Mouse (Mus musculus): ENCODE results near the gene Nf1. TPM values are rescaled to one million over a fixed set of nuclear protein-coding genes. Genes with fewer than 3 reads are reported as not detected.

Gene Nf1
- polyA plus RNA-seq, 1 experiment from 2014 or later: 9.3 TPM

DNA sequence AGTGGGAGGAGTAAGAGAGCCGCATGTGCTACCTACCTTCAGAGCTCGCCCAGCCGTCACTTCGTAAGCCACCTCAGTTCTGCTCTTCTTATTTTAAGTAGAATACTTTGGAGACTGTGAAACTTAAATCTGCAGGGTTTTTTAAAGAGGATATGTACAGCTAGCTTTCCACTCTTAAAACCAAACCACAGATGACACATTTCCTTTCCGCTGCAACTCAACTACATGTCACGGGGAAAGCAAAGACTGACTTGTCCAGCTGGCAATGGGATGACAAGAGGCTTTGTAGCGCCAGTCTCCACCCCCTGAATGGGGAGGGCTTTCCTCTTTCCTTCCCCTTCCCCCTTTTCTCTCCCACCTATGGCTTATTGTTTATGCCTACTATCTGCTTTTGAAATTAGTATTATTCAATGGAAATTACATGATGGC lies 190.9 kb downstream of the Nf1 start, which contains the start of the genes Evi2 and Evi2a:
Gene Evi2 (minus strand): TSS at position 257 of the 429 bp plus-strand sequence.
Gene Evi2a (minus strand): TSS at position 277 of the 429 bp plus-strand sequence.
- Histone ChIP-seq H3K27ac (no peak within 1 kb of the TSS), H3K36me3 (0 out of 2 replicates have a peak, but pooled peaks cover 13% of the 10 kb centered on the region), H3K4me1 (no peaks in the 10 kb centered on the region), H3K4me2 (replicated peaks) (no peak within 1 kb of the TSS), H3K9ac (no peak within 1 kb of the TSS), H3K9me3 (no peaks in the 10 kb centered on the region), H3K4me3 (no peak within 1 kb of the TSS), H3K27me3 (no peaks in the 10 kb centered on the region)
- ATAC-seq (ENCODE audit: insufficient number of reproducible peaks, insufficient read depth, low FRiP score, low TSS enrichment): no peak
- 86% methylated on average over 7 of the region's 7 CpGs for WGBS

DNA sequence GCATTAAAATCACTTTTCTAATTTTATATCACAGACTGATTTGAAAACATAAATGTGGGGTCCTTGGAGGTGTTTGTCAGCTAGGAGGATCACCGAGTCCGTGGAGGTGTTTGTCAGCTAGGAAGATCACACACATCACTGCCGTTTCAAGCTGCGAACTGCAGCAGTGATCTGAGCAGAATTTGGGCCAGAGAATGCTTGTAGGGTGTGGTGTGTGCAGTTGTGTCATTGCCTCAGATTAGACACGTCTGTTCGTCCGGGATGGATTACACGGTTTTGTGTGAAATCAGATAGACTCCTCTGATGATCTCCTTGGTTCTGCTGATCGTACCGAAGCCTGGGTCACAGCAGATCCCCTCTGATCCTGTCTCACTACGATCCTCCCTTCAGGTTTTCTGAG lies 191.3 kb downstream of the Nf1 start:
- Histone ChIP-seq H3K4me3 (no peak overlapping the region), H3K27me3 (no peaks in the 10 kb centered on the region), H3K9me3 (no peaks in the 10 kb centered on the region), H3K36me3 (0 out of 2 replicates have a peak, but pooled peaks cover 13% of the 10 kb centered on the region), H3K4me2 (replicated peaks) (no peak overlapping the region), H3K27ac (no peak overlapping the region), H3K4me1 (no peaks in the 10 kb centered on the region), H3K9ac (no peak overlapping the region)
- no peak for ATAC-seq (ENCODE audit: insufficient number of reproducible peaks, insufficient read depth, low FRiP score, low TSS enrichment)
- WGBS: 89% methylated on average over 11 of the region's 11 CpGs

DNA sequence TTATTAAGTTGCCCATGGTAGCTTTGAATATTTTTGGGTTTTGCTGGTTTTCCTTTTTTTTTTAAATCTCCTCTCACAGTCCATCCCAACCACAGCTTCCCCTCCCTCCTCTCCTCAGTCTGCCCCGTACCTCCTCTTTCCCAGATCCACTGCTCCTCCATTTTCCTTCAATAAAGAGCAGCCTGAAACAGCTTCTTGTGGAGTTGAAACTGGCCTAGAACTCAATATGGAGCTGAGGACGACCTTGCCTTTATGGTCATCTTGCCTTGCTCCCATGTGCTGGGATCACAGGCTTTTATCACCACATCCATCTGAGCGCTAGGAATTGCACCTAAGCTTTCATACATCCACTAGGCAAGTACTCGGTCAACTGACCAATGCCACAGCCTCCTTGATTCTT lies 192.0 kb downstream of the Nf1 start:
- no peak overlapping the region for H3K4me3 ChIP-seq
- peaks cover 15% of the 10 kb centered on the region; the same call in 1 of the 2 replicates for H3K36me3 ChIP-seq
- ATAC-seq (ENCODE audit: insufficient number of reproducible peaks, insufficient read depth, low FRiP score, low TSS enrichment): no peak
- H3K27me3 ChIP-seq: no peaks in the 10 kb centered on the region
- WGBS: 91% methylated on average over 4 of the region's 4 CpGs
- no peak overlapping the region for H3K9ac ChIP-seq
- no peaks in the 10 kb centered on the region for H3K9me3 ChIP-seq
- H3K27ac ChIP-seq: no peak overlapping the region
- no peaks in the 10 kb centered on the region for H3K4me1 ChIP-seq
- no peak overlapping the region for H3K4me2 ChIP-seq (replicated peaks)

DNA sequence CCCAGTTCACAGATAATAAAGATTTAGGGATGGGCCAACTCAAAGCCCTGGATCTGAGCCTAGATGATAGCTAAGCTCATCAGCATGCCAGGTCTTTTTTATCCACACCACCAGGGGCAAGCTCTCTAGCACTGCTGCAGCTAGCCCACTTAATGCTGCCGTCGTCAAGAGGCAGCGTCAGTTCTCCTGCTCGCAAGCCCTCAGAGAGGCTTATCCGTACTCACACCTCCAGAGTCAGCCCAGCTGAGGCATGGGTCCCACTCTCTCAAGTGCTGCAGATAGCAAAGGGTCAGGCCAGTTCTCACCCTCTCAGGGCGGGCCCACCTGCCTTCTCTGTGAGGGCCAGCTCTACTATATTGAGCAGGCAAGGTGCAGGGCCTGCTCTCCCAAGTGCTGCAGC lies 193.8 kb downstream of the Nf1 start:
- Histone ChIP-seq H3K4me3 (no peak overlapping the region), H3K4me1 (no peaks in the 10 kb centered on the region), H3K27ac (no peak overlapping the region), H3K9ac (no peak overlapping the region), H3K9me3 (no peaks in the 10 kb centered on the region), H3K36me3 (peaks cover 26% of the 10 kb centered on the region), H3K4me2 (replicated peaks) (no peak overlapping the region), H3K27me3 (no peaks in the 10 kb centered on the region)
- WGBS: 92% methylated on average over 6 of the region's 6 CpGs
- ATAC-seq (ENCODE audit: insufficient number of reproducible peaks, insufficient read depth, low FRiP score, low TSS enrichment): no peak

DNA sequence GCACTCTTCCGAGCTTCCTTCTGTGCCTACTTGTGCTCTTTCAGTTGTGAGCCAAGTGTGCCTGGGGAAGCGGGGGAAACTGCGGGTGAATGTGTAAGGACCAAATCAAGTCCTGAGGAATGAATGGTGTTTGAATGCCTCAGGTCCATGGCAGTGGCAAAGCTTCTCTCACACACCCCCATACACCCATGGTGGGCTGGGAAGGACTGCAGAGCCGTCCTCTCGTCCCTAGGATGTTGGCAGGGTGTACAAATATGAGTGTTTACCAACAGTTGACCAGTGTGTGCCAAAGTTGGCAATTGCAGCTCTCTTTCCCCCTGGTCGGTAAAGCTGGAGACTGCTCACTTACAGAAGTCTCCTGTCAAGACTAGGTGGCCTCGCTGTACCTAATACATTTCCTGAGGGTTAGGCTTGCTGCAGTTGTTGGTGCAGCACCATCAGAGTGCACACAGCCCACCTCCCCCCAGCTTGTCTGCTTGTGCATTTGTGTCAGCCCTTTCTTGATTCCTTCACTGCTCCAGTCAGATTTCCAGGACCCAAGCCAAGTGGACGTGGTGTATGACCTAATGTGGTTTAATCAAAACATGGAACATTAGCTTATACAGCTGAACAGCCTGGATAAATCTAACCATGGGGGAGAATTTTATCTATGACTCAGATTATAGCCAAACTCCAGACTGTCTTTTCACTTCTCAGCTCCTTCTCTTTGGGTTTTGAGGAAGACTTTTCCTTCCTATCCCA lies 194.6 kb downstream of the Nf1 start:
- ATAC-seq (ENCODE audit: insufficient number of reproducible peaks, insufficient read depth, low FRiP score, low TSS enrichment): no peak
- H3K36me3 ChIP-seq: peaks cover 25% of the 10 kb centered on the region

DNA sequence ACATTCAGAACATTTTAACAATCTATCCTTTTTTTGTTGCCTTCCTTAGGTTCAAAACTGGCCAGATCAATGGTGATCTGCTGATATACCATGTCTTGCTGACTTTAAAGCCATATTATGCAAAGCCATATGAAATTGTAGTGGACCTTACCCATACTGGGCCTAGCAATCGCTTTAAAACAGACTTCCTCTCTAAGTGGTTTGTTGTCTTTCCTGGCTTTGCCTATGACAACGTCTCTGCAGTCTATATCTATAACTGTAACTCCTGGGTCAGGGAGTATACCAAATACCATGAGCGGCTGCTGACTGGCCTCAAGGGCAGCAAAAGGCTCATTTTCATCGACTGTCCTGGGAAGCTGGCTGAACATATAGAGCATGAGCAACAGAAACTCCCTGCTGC lies 196.1 kb downstream of the Nf1 start:
- WGBS: 90% methylated on average over 4 of the region's 4 CpGs
- Histone ChIP-seq H3K4me3 (no peak overlapping the region), H3K27me3 (no peaks in the 10 kb centered on the region), H3K4me1 (no peaks in the 10 kb centered on the region), H3K27ac (no peak overlapping the region), H3K9ac (no peak overlapping the region), H3K36me3 (peaks cover 32% of the 10 kb centered on the region), H3K9me3 (no peaks in the 10 kb centered on the region), H3K4me2 (replicated peaks) (no peak overlapping the region)
- no peak for ATAC-seq (ENCODE audit: insufficient number of reproducible peaks, insufficient read depth, low FRiP score, low TSS enrichment)

More for the DNA sequence above, 194.6 kb downstream of the Nf1 start:
- H3K27me3 ChIP-seq: no peaks in the 10 kb centered on the region
- H3K27ac ChIP-seq: no peak overlapping the region
- WGBS: 84% methylated on average over 8 of the region's 8 CpGs
- no peaks in the 10 kb centered on the region for H3K9me3 ChIP-seq
- H3K9ac ChIP-seq: no peak overlapping the region
- no peak overlapping the region for H3K4me2 ChIP-seq (replicated peaks)
- H3K4me3 ChIP-seq: no peak overlapping the region
- H3K4me1 ChIP-seq: no peaks in the 10 kb centered on the region

DNA sequence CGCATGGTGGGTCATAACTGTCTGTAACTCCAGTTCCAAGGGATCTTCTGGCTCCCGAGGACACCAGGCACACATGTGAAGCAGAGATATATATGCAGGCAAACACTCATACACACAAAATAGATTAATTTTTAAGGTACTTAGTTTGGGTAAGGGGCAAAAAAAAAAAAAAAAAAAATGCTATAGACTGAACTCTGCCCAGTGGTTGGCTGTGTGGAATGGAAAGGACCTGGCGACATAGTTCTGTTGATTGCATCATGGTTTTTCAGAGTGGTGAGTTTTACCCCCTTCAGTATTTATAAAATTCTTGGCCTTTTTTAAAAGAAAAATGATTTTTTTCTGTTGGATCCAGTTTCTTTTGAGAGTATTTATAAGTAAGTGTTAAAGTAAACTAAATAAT lies 196.8 kb downstream of the Nf1 start:
- no peak overlapping the region for H3K4me2 ChIP-seq (replicated peaks)
- no peaks in the 10 kb centered on the region for H3K9me3 ChIP-seq
- no peak overlapping the region for H3K27ac ChIP-seq
- H3K9ac ChIP-seq: no peak overlapping the region
- peaks cover 33% of the 10 kb centered on the region for H3K36me3 ChIP-seq
- H3K4me3 ChIP-seq: no peak overlapping the region
- 91% methylated on average over 3 of the region's 3 CpGs for WGBS
- no peaks in the 10 kb centered on the region for H3K4me1 ChIP-seq
- no peaks in the 10 kb centered on the region for H3K27me3 ChIP-seq
- no peak for ATAC-seq (ENCODE audit: insufficient number of reproducible peaks, insufficient read depth, low FRiP score, low TSS enrichment)

DNA sequence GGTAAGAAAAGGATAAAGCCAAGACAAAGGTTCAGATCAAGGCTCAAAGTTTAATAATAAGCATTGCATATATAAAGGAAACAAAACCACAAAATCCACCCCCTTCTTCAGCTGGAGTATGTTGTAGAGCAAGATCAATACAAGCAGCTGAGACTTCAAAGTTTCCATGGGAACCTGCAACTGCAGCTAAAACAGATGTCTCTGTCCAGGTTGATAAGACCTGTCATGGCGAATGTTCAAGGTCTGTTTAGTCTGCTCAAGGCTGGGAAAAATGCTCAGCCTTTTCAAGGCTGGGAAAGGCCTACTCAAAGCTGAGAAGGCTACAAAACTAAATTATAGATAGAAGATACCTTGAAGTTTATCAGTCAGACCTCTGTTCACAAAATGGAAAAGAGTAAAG lies 213.1 kb downstream of the Nf1 start:
- Histone ChIP-seq H3K4me2 (replicated peaks) (no peak overlapping the region), H3K27me3 (no peaks in the 10 kb centered on the region), H3K9ac (no peak overlapping the region), H3K4me3 (no peak overlapping the region), H3K4me1 (no peaks in the 10 kb centered on the region), H3K9me3 (no peaks in the 10 kb centered on the region), H3K36me3 (peaks cover 75% of the 10 kb centered on the region), H3K27ac (no peak overlapping the region)
- WGBS: 81% methylated on average over 1 of the region's 1 CpGs
- ATAC-seq (ENCODE audit: insufficient number of reproducible peaks, insufficient read depth, low FRiP score, low TSS enrichment): no peak

DNA sequence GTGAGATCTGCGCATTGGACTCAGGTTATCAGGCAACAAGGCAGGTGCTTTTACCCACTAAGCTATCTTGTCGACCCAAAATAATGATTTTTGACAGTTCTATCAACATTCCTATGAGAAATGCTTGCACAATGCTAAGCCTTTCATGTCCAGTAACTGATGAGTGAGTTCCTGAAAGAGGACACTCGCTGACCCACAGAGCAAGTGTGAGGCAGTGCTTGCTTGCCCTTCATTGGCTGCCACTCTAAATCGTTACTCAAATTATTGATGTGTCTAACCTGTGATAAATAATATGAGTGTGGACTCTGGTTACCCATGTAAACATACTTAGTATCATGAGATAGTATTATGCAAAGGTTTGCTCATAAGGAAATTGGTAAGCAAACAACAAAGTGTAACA lies 221.0 kb downstream of the Nf1 start:
- H3K9me3 ChIP-seq: no peaks in the 10 kb centered on the region
- no peak for ATAC-seq (ENCODE audit: insufficient number of reproducible peaks, insufficient read depth, low FRiP score, low TSS enrichment)
- no peaks in the 10 kb centered on the region for H3K4me1 ChIP-seq
- peaks cover 65% of the 10 kb centered on the region for H3K36me3 ChIP-seq
- no peak overlapping the region for H3K4me2 ChIP-seq (replicated peaks)
- whole genome bisulfite sequencing: 91% methylated on average over 4 of the region's 4 CpGs
- H3K27ac ChIP-seq: no peak overlapping the region
- H3K27me3 ChIP-seq: no peaks in the 10 kb centered on the region
- no peak overlapping the region for H3K9ac ChIP-seq
- H3K4me3 ChIP-seq: no peak overlapping the region

DNA sequence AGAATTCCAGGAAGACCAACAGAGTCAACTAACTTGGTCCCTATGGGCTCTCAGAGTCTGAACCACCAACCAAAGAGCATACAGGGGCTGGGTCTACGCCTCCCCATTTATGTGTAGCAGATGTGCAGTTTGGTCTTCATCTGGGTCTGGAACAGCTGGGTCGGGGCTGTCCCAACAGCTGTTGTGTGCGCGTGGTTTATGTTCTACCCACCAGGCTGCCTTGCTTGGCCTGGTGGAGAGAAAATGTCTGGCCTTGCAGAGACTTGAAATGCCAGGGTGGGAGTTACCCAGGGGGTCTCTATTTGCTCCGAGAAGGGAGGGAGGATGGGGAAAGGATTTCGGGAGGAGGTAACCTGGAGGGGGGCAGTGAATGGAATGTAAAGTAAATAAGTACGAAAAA lies 224.0 kb downstream of the Nf1 start:
- ATAC-seq (ENCODE audit: insufficient number of reproducible peaks, insufficient read depth, low FRiP score, low TSS enrichment): no peak
- Histone ChIP-seq H3K4me3 (no peak overlapping the region), H3K4me2 (replicated peaks) (no peak overlapping the region), H3K27ac (no peak overlapping the region), H3K9ac (no peak overlapping the region), H3K36me3 (peaks cover 72% of the 10 kb centered on the region), H3K4me1 (no peaks in the 10 kb centered on the region), H3K9me3 (no peaks in the 10 kb centered on the region), H3K27me3 (no peaks in the 10 kb centered on the region)
- WGBS: 79% methylated on average over 7 of the region's 7 CpGs

DNA sequence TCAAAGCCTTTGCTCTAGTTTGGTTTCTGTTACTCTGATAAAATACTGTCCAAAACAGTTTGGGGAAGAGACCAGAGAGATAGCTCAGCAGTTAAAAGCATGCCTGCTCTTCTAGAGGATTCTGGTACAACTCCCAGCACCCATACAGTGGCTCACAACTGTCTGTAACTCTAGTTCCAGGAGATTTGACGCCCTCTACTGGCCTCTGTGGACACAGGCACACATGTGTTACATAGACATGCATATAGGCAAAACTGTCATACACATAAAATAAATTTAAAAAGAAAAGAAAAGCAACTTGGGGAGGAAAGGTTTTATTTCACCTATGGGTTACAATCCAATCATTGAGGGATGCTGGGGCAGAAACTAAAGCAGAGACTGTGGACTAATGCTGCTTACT lies 227.5 kb downstream of the Nf1 start:
- no peak for ATAC-seq (ENCODE audit: insufficient number of reproducible peaks, insufficient read depth, low FRiP score, low TSS enrichment)
- WGBS: 58% methylated on average over 1 of the region's 1 CpGs
- Histone ChIP-seq H3K36me3 (peaks cover 71% of the 10 kb centered on the region), H3K9me3 (no peaks in the 10 kb centered on the region), H3K4me1 (no peaks in the 10 kb centered on the region), H3K9ac (no peak overlapping the region), H3K27me3 (no peaks in the 10 kb centered on the region), H3K4me3 (no peak overlapping the region), H3K4me2 (replicated peaks) (no peak overlapping the region), H3K27ac (no peak overlapping the region)

DNA sequence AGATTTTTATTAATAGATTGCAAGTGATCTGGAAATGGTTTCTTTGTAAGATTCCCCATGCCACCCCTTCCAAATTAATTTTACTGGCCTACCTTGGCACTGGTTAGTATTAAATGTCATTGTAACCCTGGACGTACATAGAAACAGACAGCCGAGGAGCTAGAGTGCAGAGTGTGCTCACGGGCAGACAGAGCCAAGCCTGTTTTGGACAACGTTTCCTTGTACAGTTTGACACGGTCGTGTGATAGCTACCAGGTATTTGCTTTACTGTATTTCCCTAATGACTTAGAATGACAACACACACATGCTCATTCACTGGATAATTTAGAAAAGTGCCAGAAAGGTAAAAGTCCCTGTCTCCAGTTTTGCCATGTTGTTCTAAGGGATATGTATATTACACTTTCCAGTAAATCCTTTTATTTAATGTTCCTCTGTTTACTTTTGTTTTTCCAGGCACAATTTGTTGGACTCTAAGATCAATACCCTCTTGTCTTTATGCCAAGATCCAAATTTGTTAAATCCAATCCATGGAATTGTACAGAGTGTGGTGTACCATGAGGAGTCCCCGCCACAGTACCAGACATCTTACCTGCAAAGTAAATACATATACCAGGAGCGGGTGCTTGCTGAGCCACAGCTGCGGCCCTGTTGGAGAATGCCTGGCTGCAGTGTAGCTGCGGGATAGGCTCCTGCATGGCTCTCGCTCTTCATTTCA lies 228.9 kb downstream of the Nf1 start:
- H3K4me3 ChIP-seq: no peak overlapping the region
- ATAC-seq (ENCODE audit: insufficient number of reproducible peaks, insufficient read depth, low FRiP score, low TSS enrichment): no peak
- H3K27ac ChIP-seq: no peak overlapping the region
- no peaks in the 10 kb centered on the region for H3K4me1 ChIP-seq
- H3K36me3 ChIP-seq: peaks cover 69% of the 10 kb centered on the region
- no peaks in the 10 kb centered on the region for H3K9me3 ChIP-seq
- WGBS: 84% methylated on average over 11 of the region's 11 CpGs
- H3K4me2 ChIP-seq (replicated peaks): no peak overlapping the region
- no peak overlapping the region for H3K9ac ChIP-seq
- H3K27me3 ChIP-seq: no peaks in the 10 kb centered on the region
